Mouse (Mus musculus): Measurements from ENCODE around the gene Nol9. TPM values are rescaled to one million over a fixed set of nuclear protein-coding genes. Genes with fewer than 3 reads are reported as not detected.

Nol9 gene
- polyA plus RNA-seq, 1 experiment from 2014 or later = 25.1 TPM

- peaks cover 21% of the 10 kb centered on the region for H3K4me1 ChIP-seq (ENCODE audit: control insufficient read depth, insufficient read depth, low read length)
- whole genome bisulfite sequencing = 39% methylated on average over 6 of the region's 6 CpGs
- DNase-seq (ENCODE audit: low spot score) (no peak), ATAC-seq (ENCODE audit: low read depth) (0 out of 2 replicates have a peak, but pooled peaks have one; percentile 2)
- H3K27me3 ChIP-seq (replicated peaks; ENCODE audit: control insufficient read depth, insufficient read depth, low read length) = no peaks in the 10 kb centered on the region
- no peak overlapping the region for H3K9ac ChIP-seq (ENCODE audit: low read depth, low read length)
- H3K27ac ChIP-seq (replicated peaks; ENCODE audit: low read depth, low read length) = peak overlapping the region; percentile 48; the same call in 1 of the 2 replicates
- no peak overlapping the region for H3K4me2 ChIP-seq (ENCODE audit: low read depth, low read length)
- H3K9me3 ChIP-seq (ENCODE audit: control insufficient read depth, low read length) = no peaks in the 10 kb centered on the region
- H3K36me3 ChIP-seq (ENCODE audit: control insufficient read depth, insufficient read depth, low read length) = peaks cover under 1% of the 10 kb centered on the region; the same call in 1 of the 2 replicates
- peak overlapping the region; percentile 17 for H3K4me3 ChIP-seq (ENCODE audit: low read depth, low read length)
Observed at GRCm38 (mm10) chr4:152096927-152097326, 57.8 kb downstream of the Nol9 start.

GRCm38 (mm10) chr4:152097911-152098799 is 59.0 kb downstream of the Nol9 start:
- no peaks in the 10 kb centered on the region for H3K27me3 ChIP-seq (replicated peaks; ENCODE audit: control insufficient read depth, insufficient read depth, low read length)

GRCm38 (mm10) chr4:152100541-152100940 is 61.4 kb downstream of the Nol9 start:
- Histone ChIP-seq H3K4me2 (ENCODE audit: low read depth, low read length) (no peak overlapping the region), H3K9ac (ENCODE audit: low read depth, low read length) (no peak overlapping the region), H3K27me3 (replicated peaks; ENCODE audit: control insufficient read depth, insufficient read depth, low read length) (no peaks in the 10 kb centered on the region), H3K27ac (replicated peaks; ENCODE audit: low read depth, low read length) (no peak overlapping the region), H3K4me3 (ENCODE audit: low read depth, low read length) (no peak overlapping the region), H3K36me3 (ENCODE audit: control insufficient read depth, insufficient read depth, low read length) (peaks cover 30% of the 10 kb centered on the region), H3K9me3 (ENCODE audit: control insufficient read depth, low read length) (no peaks in the 10 kb centered on the region), H3K4me1 (ENCODE audit: control insufficient read depth, insufficient read depth, low read length) (0 out of 2 replicates have a peak, but pooled peaks cover 8% of the 10 kb centered on the region)
- WGBS = 66% methylated on average over 11 of the region's 11 CpGs
- ATAC-seq (ENCODE audit: low read depth) = no peak
- no peak for DNase-seq (ENCODE audit: low spot score)

More at GRCm38 (mm10) chr4:152097911-152098799, 59.0 kb downstream of the Nol9 start:
- peak overlapping the region; percentile 22; the same call in 1 of the 2 replicates for H3K9ac ChIP-seq (ENCODE audit: low read depth, low read length)
- WGBS = 24% methylated on average over 11 of the region's 11 CpGs
- H3K9me3 ChIP-seq (ENCODE audit: control insufficient read depth, low read length) = no peaks in the 10 kb centered on the region
- no peak overlapping the region for H3K27ac ChIP-seq (replicated peaks; ENCODE audit: low read depth, low read length)
- H3K4me3 ChIP-seq (ENCODE audit: low read depth, low read length) = no peak overlapping the region
- peaks cover 12% of the 10 kb centered on the region; the same call in 1 of the 2 replicates for H3K36me3 ChIP-seq (ENCODE audit: control insufficient read depth, insufficient read depth, low read length)
- no peak for ATAC-seq (ENCODE audit: low read depth)
- peak overlapping the region; percentile 20; the same call in 1 of the 2 replicates for H3K4me2 ChIP-seq (ENCODE audit: low read depth, low read length)
- no peak for DNase-seq (ENCODE audit: low spot score)
- 0 out of 2 replicates have a peak, but pooled peaks cover 10% of the 10 kb centered on the region for H3K4me1 ChIP-seq (ENCODE audit: control insufficient read depth, insufficient read depth, low read length)

GRCm38 (mm10) chr4:152101081-152101653 is 62.0 kb downstream of the Nol9 start:
- Histone ChIP-seq H3K4me2 (ENCODE audit: low read depth, low read length) (no peak overlapping the region), H3K27ac (replicated peaks; ENCODE audit: low read depth, low read length) (peak overlapping the region; percentile 34; the same call in 1 of the 2 replicates), H3K4me3 (ENCODE audit: low read depth, low read length) (no peak overlapping the region), H3K9me3 (ENCODE audit: control insufficient read depth, low read length) (no peaks in the 10 kb centered on the region), H3K36me3 (ENCODE audit: control insufficient read depth, insufficient read depth, low read length) (peaks cover 33% of the 10 kb centered on the region), H3K4me1 (ENCODE audit: control insufficient read depth, insufficient read depth, low read length) (0 out of 2 replicates have a peak, but pooled peaks cover 8% of the 10 kb centered on the region), H3K27me3 (replicated peaks; ENCODE audit: control insufficient read depth, insufficient read depth, low read length) (no peaks in the 10 kb centered on the region), H3K9ac (ENCODE audit: low read depth, low read length) (no peak overlapping the region)
- DNase-seq (ENCODE audit: low spot score) (no peak), ATAC-seq (ENCODE audit: low read depth) (no peak)
- 55% methylated on average over 7 of the region's 7 CpGs for WGBS

- no peak overlapping the region for H3K27ac ChIP-seq (replicated peaks; ENCODE audit: low read depth, low read length)
- H3K36me3 ChIP-seq (ENCODE audit: control insufficient read depth, insufficient read depth, low read length) = peaks cover 40% of the 10 kb centered on the region
- ATAC-seq (ENCODE audit: low read depth) = no peak
- no peak overlapping the region for H3K9ac ChIP-seq (ENCODE audit: low read depth, low read length)
- 94% methylated on average over 16 of the region's 16 CpGs for WGBS
- no peak overlapping the region for H3K4me2 ChIP-seq (ENCODE audit: low read depth, low read length)
- no peaks in the 10 kb centered on the region for H3K9me3 ChIP-seq (ENCODE audit: control insufficient read depth, low read length)
- no peak for DNase-seq (ENCODE audit: low spot score)
- H3K4me1 ChIP-seq (ENCODE audit: control insufficient read depth, insufficient read depth, low read length) = 0 out of 2 replicates have a peak, but pooled peaks cover 9% of the 10 kb centered on the region
- no peaks in the 10 kb centered on the region for H3K27me3 ChIP-seq (replicated peaks; ENCODE audit: control insufficient read depth, insufficient read depth, low read length)
- no peak overlapping the region for H3K4me3 ChIP-seq (ENCODE audit: low read depth, low read length)
Observed at GRCm38 (mm10) chr4:152101921-152102320, 62.8 kb downstream of the Nol9 start.

- ATAC-seq (ENCODE audit: low read depth) (no peak), DNase-seq (ENCODE audit: low spot score) (no peak)
- Histone ChIP-seq H3K36me3 (ENCODE audit: control insufficient read depth, insufficient read depth, low read length) (peaks cover 45% of the 10 kb centered on the region), H3K9me3 (ENCODE audit: control insufficient read depth, low read length) (no peaks in the 10 kb centered on the region), H3K9ac (ENCODE audit: low read depth, low read length) (no peak overlapping the region), H3K4me1 (ENCODE audit: control insufficient read depth, insufficient read depth, low read length) (0 out of 2 replicates have a peak, but pooled peaks cover 12% of the 10 kb centered on the region), H3K4me2 (ENCODE audit: low read depth, low read length) (no peak overlapping the region), H3K27ac (replicated peaks; ENCODE audit: low read depth, low read length) (no peak overlapping the region), H3K4me3 (ENCODE audit: low read depth, low read length) (no peak overlapping the region), H3K27me3 (replicated peaks; ENCODE audit: control insufficient read depth, insufficient read depth, low read length) (no peaks in the 10 kb centered on the region; the same call in 1 of the 2 replicates)
- 39% methylated on average over 6 of the region's 7 CpGs for WGBS
Observed at GRCm38 (mm10) chr4:152103025-152103424, 63.9 kb downstream of the Nol9 start.

- Histone ChIP-seq H3K4me2 (ENCODE audit: low read depth, low read length) (0 out of 2 replicates have a peak overlapping the region, but pooled peaks have one; percentile 64), H3K27me3 (replicated peaks; ENCODE audit: control insufficient read depth, insufficient read depth, low read length) (no peaks in the 10 kb centered on the region; the same call in 1 of the 2 replicates), H3K36me3 (ENCODE audit: control insufficient read depth, insufficient read depth, low read length) (peaks cover 79% of the 10 kb centered on the region), H3K9me3 (ENCODE audit: control insufficient read depth, low read length) (no peaks in the 10 kb centered on the region), H3K27ac (replicated peaks; ENCODE audit: low read depth, low read length) (no peak overlapping the region), H3K4me3 (ENCODE audit: low read depth, low read length) (no peak overlapping the region), H3K4me1 (ENCODE audit: control insufficient read depth, insufficient read depth, low read length) (0 out of 2 replicates have a peak, but pooled peaks cover 14% of the 10 kb centered on the region), H3K9ac (ENCODE audit: low read depth, low read length) (no peak overlapping the region)
- ATAC-seq (ENCODE audit: low read depth) = no peak
- 58% methylated on average over 9 of the region's 9 CpGs for WGBS
- no peak for DNase-seq (ENCODE audit: low spot score)
Observed at GRCm38 (mm10) chr4:152106746-152107145, 67.6 kb downstream of the Nol9 start.

GRCm38 (mm10) chr4:152107493-152107892 is 68.4 kb downstream of the Nol9 start:
- H3K4me2 ChIP-seq (ENCODE audit: low read depth, low read length) = peak overlapping the region; percentile 64
- peak; percentile 87 for ATAC-seq (ENCODE audit: low read depth)
- peak overlapping the region; percentile 19; the same call in 1 of the 2 replicates for H3K9ac ChIP-seq (ENCODE audit: low read depth, low read length)
- 0 out of 2 replicates have a peak, but pooled peaks cover 14% of the 10 kb centered on the region for H3K4me1 ChIP-seq (ENCODE audit: control insufficient read depth, insufficient read depth, low read length)
- DNase-seq (ENCODE audit: low spot score) = peak; percentile 94
- H3K9me3 ChIP-seq (ENCODE audit: control insufficient read depth, low read length) = no peaks in the 10 kb centered on the region
- peak overlapping the region; percentile 82 for H3K27ac ChIP-seq (replicated peaks; ENCODE audit: low read depth, low read length)
- no peaks in the 10 kb centered on the region; the same call in 1 of the 2 replicates for H3K27me3 ChIP-seq (replicated peaks; ENCODE audit: control insufficient read depth, insufficient read depth, low read length)
- 13% methylated on average over 21 of the region's 24 CpGs for WGBS
- H3K36me3 ChIP-seq (ENCODE audit: control insufficient read depth, insufficient read depth, low read length) = peaks cover 79% of the 10 kb centered on the region
- H3K4me3 ChIP-seq (ENCODE audit: low read depth, low read length) = peak overlapping the region; percentile 33
